Mouse (Mus musculus): ENCODE results near the gene 6430531B16Rik.

GRCm38 (mm10) chr7:139951991-139952633, 26.4 kb downstream of the 6430531B16Rik start:
- TF ChIP-seq CTCF (IDR thresholded peaks at IDR 0.05; ENCODE audit: low read depth) (no peak), EP300 (IDR thresholded peaks at IDR 0.05; ENCODE audit: low read depth) (no peak)
